Mouse (Mus musculus) spleen, adult 2 months (tissue): ENCODE measurements at regions not wholly inside any gene's neighbourhood (a gene's known extent, or its start where the extent isn't known, plus 50 kb on each side); places are given as distances from the start of the nearest gene placed in this dataset.

Experiments used
- CTCF ChIP-seq: fragments of 200-500 bp; IDR thresholded peaks from 2 replicates; pipeline ENCODE4 v1.5.1; 2011; ENCODE audit warnings: mild to moderate bottlenecking, inconsistent platforms; ENCODE audit not compliant: insufficient read depth, insufficient read length, insufficient replicate concordance; ENCODE audit errors: extremely low read depth
- POLR2A ChIP-seq: fragments of 200-500 bp; IDR thresholded peaks from 2 replicates; pipeline ENCODE4 v1.6.1; 2011; ENCODE audit warnings: low read depth, low read length, inconsistent platforms

DNA sequence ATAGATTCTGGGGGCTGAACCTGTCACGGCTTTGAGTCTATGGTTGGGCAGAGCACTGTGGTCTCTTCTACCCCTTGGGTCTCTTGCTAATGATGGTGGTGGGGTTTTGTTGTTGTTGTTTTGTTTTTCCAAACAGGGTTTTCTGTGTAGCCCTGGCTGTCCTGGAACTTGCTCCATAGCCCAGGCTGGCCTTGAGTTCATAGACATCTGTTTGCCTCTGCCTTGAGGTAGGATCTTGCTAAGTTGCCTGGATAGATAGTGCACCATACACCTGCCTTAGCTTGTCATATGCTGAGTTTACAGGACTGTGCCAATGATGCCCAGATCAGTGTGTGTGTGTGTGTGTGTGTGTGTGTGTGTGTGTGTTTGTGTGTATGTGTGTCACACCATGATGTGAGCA lies 121.6 kb upstream of the Cpsf6 start:
- TF ChIP-seq CTCF (no peak), POLR2A (no peak)
